Mouse (Mus musculus): Measurements from ENCODE around the gene Fam161b. TPM values are rescaled to one million over a fixed set of nuclear protein-coding genes. Genes with fewer than 3 reads are reported as not detected.

The Fam161b gene
- total RNA-seq, 2 experiments from 2014 or later, result 0.54 to 1.1 TPM

Other genes starting within 250 kb of the Fam161b start
- gene Dnal1, start 247.5 kb downstream of the Fam161b start, total RNA-seq (2021), result 1 to 10 TPM; 5.9 to 8.1 TPM
- under 1 TPM; 0.15 to 0.18 TPM for gene Pnma1, start 213.3 kb downstream of the Fam161b start, total RNA-seq (2021)
- 10 to 100 TPM in 1 of 2 experiments, 1 to 10 TPM in 1; 6.5 to 10.4 TPM for gene Elmsan1, start 143.0 kb downstream of the Fam161b start, total RNA-seq (2021)
- 10 to 100 TPM; 61.1 to 67.9 TPM for gene Ptgr2, start 76.6 kb downstream of the Fam161b start, total RNA-seq (2021)
- gene Zfp410, start 45.0 kb downstream of the Fam161b start, total RNA-seq (2021), result 10 to 100 TPM; 16.5 to 18.2 TPM
- 10 to 100 TPM; 24.8 to 25.0 TPM for gene Coq6, start 176 bp downstream of the Fam161b start, total RNA-seq (2021)
- gene Entpd5, start 47.2 kb upstream of the Fam161b start, total RNA-seq (2021), result 10 to 100 TPM; 10.8 to 13.5 TPM
- gene Bbof1, start 47.2 kb upstream of the Fam161b start, total RNA-seq (2021), result 1 to 10 TPM; 1.4 to 1.7 TPM
- gene Rnf113a2, start 55.4 kb upstream of the Fam161b start, total RNA-seq (2021), result 1 to 10 TPM; 5.8 to 6.7 TPM
- gene Aldh6a1, start 89.2 kb upstream of the Fam161b start, total RNA-seq (2021), result 10 to 100 TPM; 70.2 to 91.6 TPM
- 10 to 100 TPM in 1 of 2 experiments, 1 to 10 TPM in 1; 6.2 to 10.2 TPM for gene Lin52, start 89.6 kb upstream of the Fam161b start, total RNA-seq (2021)
- not detected for gene Vsx2, start 207.9 kb upstream of the Fam161b start, total RNA-seq (2021)

Measured in gastrocnemius, postnatal 36 days (tissue).